Mouse (Mus musculus) intestine, postnatal 0 days (tissue): ENCODE results near the gene Hps5. TPM values are rescaled to one million over a fixed set of nuclear protein-coding genes. Genes with fewer than 3 reads are reported as not detected.

Experiments used
- ATAC-seq: fragments of 200-750 bp; cut with Nextera tagmentation; 2 replicates; pipeline ENCODE4 v1.8.0; 2017; ENCODE audit warnings: mild to moderate bottlenecking, moderate TSS enrichment, moderate library complexity
- H3K27ac ChIP-seq: fragments of 300-500 bp; sonication (generic); 2 replicates; pipeline ENCODE4 v1.5.1; 2014; ENCODE audit warnings: mild to moderate bottlenecking, low read depth, low read length, moderate library complexity
- H3K27me3 ChIP-seq: fragments of 300-500 bp; sonication (generic); replicated peaks from 2 replicates; pipeline ENCODE4 v1.6.1; 2014; ENCODE audit warnings: low read length, mixed read lengths; ENCODE audit not compliant: control insufficient read depth, insufficient read depth
- H3K36me3 ChIP-seq: fragments of 300-500 bp; sonication (generic); 2 replicates; pipeline ENCODE4 v1.6.1; 2014; ENCODE audit warnings: mild to moderate bottlenecking, moderate library complexity; ENCODE audit not compliant: control insufficient read depth, insufficient read depth
- H3K4me1 ChIP-seq: fragments of 300-500 bp; sonication (generic); replicated peaks from 2 replicates; pipeline ENCODE4 v1.6.1; 2014; ENCODE audit warnings: antibody characterized with exemption, low read length, mixed read lengths; ENCODE audit not compliant: control insufficient read depth, insufficient read depth
- H3K4me2 ChIP-seq: fragments of 300-500 bp; sonication (generic); replicated peaks from 2 replicates; pipeline ENCODE4 v1.6.1; 2014; ENCODE audit warnings: low read depth, mild to moderate bottlenecking, moderate library complexity
- H3K4me3 ChIP-seq: fragments of 300-500 bp; sonication (generic); 2 replicates; pipeline ENCODE4 v1.5.1; 2014; ENCODE audit warnings: low read depth, low read length
- H3K9ac ChIP-seq: fragments of 300-500 bp; sonication (generic); 2 replicates; pipeline ENCODE4 v1.6.1; 2014; ENCODE audit warnings: mild to moderate bottlenecking, low read depth, low read length
- H3K9me3 ChIP-seq: fragments of 300-500 bp; sonication (generic); 2 replicates; pipeline ENCODE4 v1.6.1; 2016; ENCODE audit warnings: mixed run types; ENCODE audit not compliant: control insufficient read depth
- CTCF ChIP-seq: sonication (generic); IDR thresholded peaks from 2 replicates; pipeline ENCODE4 v1.5.1; 2016; ENCODE audit warnings: low read depth, mild to moderate bottlenecking, control low read depth, antibody characterized with exemption, moderate library complexity
- WGBS: fragments of 180-500 bp; shearing (Covaris S2); extraction: QIAGEN DNeasy Blood & Tissue Kit; methylation state at CpG from one replicate; pipeline ENCODE4 v1.1.7; 2014; 5-methylcytosine and 5-hydroxymethylcytosine counted together
- polyA plus RNA-seq: library from polyadenylated mRNA; unstranded; fragments of >200 nt; fragmentation: Nextera tagmentation; extraction: Ambion mirVana; gene quantifications from 2 replicates; pipeline ENCODE4 v1.2.1, GENCODE M21; 2015

Gene Hps5
- polyA plus RNA-seq, 1 experiment from 2014 or later, result 13.9 TPM

DNA sequence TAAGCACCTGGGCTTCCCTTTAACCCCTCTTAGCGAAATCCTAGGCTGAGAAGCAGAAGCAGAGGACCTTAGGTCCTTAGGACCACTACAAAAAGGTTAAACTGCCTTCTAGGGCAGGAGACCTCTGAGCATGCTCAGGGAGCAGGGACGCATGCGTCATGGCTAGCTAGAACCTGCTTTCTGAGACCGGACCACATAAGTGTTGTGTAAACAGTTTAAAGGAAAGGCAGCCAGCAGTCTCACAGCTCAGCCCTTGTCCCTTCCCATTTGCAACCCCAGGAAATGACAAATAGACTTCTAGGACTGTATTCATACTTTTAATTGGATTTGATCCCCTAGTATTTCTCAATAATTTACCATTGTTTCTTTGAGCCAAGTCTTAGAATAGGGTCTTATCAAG, 44.5 kb upstream of the Hps5 start:
- H3K27me3 ChIP-seq, result no peaks in the 10 kb centered on the region
- no peak overlapping the region for H3K9ac ChIP-seq
- no peak overlapping the region for H3K4me3 ChIP-seq
- ATAC-seq, result no peak
- H3K4me2 ChIP-seq, result no peak overlapping the region
- H3K36me3 ChIP-seq, result no peaks in the 10 kb centered on the region
- TF ChIP-seq CTCF, result no peak
- H3K27ac ChIP-seq, result peak overlapping the region; percentile 91
- H3K4me1 ChIP-seq, result peaks cover 20% of the 10 kb centered on the region
- H3K9me3 ChIP-seq, result no peaks in the 10 kb centered on the region
- WGBS, result 35% methylated on average over 4 of the region's 4 CpGs

DNA sequence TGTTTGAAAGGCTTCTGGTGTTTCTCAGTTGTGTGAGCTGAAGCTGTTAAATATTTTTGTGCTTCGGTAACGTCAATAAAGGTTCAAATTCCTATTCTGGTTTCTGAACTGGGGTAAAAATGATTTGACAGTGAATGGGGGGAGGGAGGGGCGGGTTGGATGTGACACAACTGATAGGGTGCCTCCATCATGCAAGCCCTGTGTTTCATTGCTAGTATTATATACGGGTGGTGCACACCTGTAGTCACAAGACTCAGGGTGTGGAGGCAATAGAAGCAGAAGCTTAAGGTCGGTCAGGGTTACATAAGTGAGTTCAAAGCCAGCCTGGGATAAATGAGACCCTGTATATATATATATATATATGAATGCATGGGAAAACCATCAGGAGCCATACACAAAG, 44.0 kb upstream of the Hps5 start:
- Histone ChIP-seq H3K4me2 (no peak overlapping the region), H3K36me3 (no peaks in the 10 kb centered on the region), H3K27ac (peak overlapping the region; percentile 91), H3K4me3 (no peak overlapping the region), H3K4me1 (peaks cover 16% of the 10 kb centered on the region), H3K9ac (no peak overlapping the region; the same call in 1 of the 2 replicates), H3K9me3 (no peaks in the 10 kb centered on the region), H3K27me3 (no peaks in the 10 kb centered on the region)
- ATAC-seq, result peak; percentile 63
- 38% methylated on average over 5 of the region's 5 CpGs for WGBS
- TF ChIP-seq CTCF, result 0 out of 2 replicates have a peak, but pooled peaks have one; percentile 0

DNA sequence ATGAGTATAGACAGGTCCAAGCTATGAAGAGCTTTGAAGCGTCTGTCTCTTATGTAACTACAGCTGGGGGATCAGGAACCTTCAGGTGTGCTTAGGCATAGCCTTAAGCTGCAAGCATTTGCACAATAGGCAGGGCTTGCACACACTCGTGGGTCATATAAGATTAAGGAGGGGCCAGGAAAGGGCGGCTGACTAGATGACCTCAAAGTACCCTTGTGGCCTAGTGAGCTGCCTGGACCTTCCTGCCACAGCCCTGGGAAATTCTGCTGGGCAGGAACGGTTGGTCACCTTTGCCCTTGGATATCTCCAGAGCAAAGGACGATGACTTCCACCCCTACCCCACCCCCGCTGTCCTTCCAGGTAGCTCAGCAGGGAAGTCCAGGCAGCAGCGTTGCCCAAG, 43.6 kb upstream of the Hps5 start:
- no peaks in the 10 kb centered on the region for H3K36me3 ChIP-seq
- H3K4me2 ChIP-seq, result peak overlapping the region; percentile 51
- peaks cover 16% of the 10 kb centered on the region for H3K4me1 ChIP-seq
- 0 out of 2 replicates have a peak, but pooled peaks have one; percentile 1 for TF ChIP-seq CTCF
- WGBS, result 18% methylated on average over 7 of the region's 7 CpGs
- H3K27me3 ChIP-seq, result no peaks in the 10 kb centered on the region
- no peak overlapping the region; the same call in 1 of the 2 replicates for H3K9ac ChIP-seq
- no peak overlapping the region for H3K4me3 ChIP-seq
- H3K27ac ChIP-seq, result peak overlapping the region; percentile 91
- ATAC-seq, result peak; percentile 85
- no peaks in the 10 kb centered on the region for H3K9me3 ChIP-seq

DNA sequence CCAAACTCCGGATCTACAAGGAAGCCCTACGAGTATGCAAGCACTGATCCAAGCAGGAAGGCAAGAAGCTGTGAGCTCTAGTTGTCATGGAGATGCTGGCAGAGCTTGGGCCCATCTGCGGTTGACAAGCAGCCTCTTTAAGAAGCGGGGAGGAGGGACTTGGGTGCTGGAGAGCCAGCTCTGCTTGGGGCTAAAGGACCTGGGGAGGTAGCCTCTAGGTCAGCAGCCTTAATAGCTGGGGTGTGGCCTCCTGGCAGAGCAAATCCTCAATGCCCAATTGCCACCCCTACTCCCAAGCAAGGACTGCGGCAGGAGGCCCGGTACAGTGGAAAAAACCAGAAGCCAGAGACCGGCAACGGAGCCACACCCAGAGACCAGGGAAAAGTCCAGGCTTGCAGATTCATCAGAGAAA, 43.0 kb upstream of the Hps5 start:
- ATAC-seq, result peak; percentile 72
- peaks cover 13% of the 10 kb centered on the region for H3K4me1 ChIP-seq
- H3K4me3 ChIP-seq, result no peak overlapping the region
- peak overlapping the region; percentile 91 for H3K27ac ChIP-seq
- no peak for TF ChIP-seq CTCF
- peak overlapping the region; percentile 17; the same call in 1 of the 2 replicates for H3K9ac ChIP-seq
- no peaks in the 10 kb centered on the region for H3K27me3 ChIP-seq
- H3K36me3 ChIP-seq, result no peaks in the 10 kb centered on the region
- peak overlapping the region; percentile 51 for H3K4me2 ChIP-seq
- 4% methylated on average over 8 of the region's 8 CpGs for WGBS
- H3K9me3 ChIP-seq, result no peaks in the 10 kb centered on the region

DNA sequence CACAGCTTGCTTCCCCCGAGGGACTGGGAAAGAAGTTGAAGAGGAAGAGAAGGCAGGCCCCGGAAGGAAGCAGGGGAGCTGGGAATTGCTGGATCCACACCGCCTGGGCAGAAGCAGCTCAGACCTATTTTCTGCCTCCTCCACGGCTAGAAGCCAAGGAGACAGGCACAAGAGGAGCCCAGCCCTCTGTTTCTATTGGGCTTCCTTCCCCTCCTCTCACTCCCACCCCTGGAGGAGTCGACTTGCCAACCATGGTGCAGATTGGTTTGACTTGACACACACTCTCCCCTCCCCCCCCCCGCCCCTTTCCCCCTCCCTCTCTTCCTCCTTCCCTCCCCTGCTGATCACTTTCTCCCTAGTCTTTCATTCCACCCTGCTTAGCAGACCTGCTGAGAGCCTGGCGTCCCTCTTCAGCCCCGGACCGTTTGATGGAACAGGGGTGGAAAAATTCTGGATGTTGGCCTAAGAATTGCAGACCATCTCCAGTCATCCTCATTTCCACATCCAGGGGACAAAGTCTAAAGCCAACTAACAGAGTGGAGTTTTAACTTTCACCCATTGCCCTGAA, 42.3 kb upstream of the Hps5 start:
- WGBS, result 8% methylated on average over 9 of the region's 9 CpGs
- no peaks in the 10 kb centered on the region for H3K27me3 ChIP-seq
- peak overlapping the region; percentile 18 for H3K9ac ChIP-seq
- peak overlapping the region; percentile 51 for H3K4me2 ChIP-seq
- ATAC-seq, result no peak
- H3K4me1 ChIP-seq, result peaks cover 12% of the 10 kb centered on the region
- peak overlapping the region; percentile 91 for H3K27ac ChIP-seq
- 0 out of 2 replicates have a peak overlapping the region, but pooled peaks have one; percentile 3 for H3K4me3 ChIP-seq
- no peaks in the 10 kb centered on the region for H3K36me3 ChIP-seq
- TF ChIP-seq CTCF, result no peak
- H3K9me3 ChIP-seq, result no peaks in the 10 kb centered on the region

DNA sequence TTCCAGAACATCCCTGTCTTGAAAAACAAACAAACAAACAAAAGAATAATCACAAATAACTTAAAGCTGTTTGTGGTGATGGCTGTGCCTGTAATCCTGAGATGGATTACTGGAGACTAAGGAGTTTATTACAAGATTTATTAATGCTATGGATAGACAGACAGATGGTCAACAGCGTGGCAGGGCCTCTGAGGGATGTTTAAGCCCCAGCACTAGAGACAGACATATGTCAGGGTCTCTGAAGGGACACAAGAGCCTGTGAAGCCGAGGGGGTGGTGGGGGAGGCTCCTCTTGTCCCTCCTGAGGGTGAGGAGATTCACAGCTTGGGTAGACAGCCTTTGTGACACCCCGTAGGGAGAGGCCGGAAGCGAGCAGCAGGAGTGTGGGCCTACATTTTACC, 41.2 kb upstream of the Hps5 start:
- Histone ChIP-seq H3K27ac (no peak overlapping the region), H3K36me3 (no peaks in the 10 kb centered on the region), H3K4me1 (peaks cover 12% of the 10 kb centered on the region), H3K9me3 (no peaks in the 10 kb centered on the region), H3K9ac (no peak overlapping the region), H3K4me3 (no peak overlapping the region), H3K4me2 (peak overlapping the region; percentile 27; the same call in 1 of the 2 replicates), H3K27me3 (no peaks in the 10 kb centered on the region)
- ATAC-seq, result no peak
- no peak for TF ChIP-seq CTCF
- WGBS, result 76% methylated on average over 5 of the region's 5 CpGs
